Mouse (Mus musculus) adrenal gland, adult 2 months (tissue): Measurements from ENCODE around the gene Kif1b. TPM values are rescaled to one million over a fixed set of nuclear protein-coding genes. Genes with fewer than 3 reads are reported as not detected.
"Not testable (repeated sequence)": the region's sequence is repeated elsewhere in the genome, so short reads cannot be mapped to it uniquely, and the experiment has no call there.

ENCODE experiments used
- DNase-seq: peaks from one replicate; pipeline ENCODE4 v3.0.0; 2021
- polyA plus RNA-seq: library from polyadenylated mRNA; depleted of rRNA; stranded (reverse); fragments of >200 nt; gene quantifications from 2 replicates; pipeline ENCODE4 v1.2.3, GENCODE M21; 2012
- total RNA-seq, 2 experiments: library from RNA; stranded (reverse); gene quantifications; 2 replicates each; pipeline ENCODE4 v1.2.3; 2021

Gene Kif1b
- total and polyA plus RNA-seq, 3 experiments = 61.9 to 165 (median 118) TPM

DNA sequence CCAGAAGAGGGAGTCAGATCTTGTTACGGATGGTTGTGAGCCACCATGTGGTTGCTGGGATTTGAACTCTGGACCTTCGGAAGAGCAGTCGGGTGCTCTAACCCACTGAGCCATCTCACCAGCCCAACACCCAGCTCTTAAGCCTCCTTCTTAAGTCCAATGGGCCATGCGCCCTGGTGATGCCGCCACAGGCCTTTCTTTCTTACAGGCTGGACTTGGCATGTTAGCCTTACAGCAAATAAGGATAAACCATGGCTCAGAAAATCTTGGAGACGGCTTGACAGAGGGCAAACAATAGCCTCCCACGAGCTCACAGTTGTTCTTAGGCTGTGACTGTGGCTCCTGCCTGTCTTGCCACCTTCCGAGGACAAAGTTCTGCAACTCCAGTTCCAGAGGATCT, 137.6 kb downstream of the Kif1b start:
- DNase-seq = not testable (repeated sequence)

DNA sequence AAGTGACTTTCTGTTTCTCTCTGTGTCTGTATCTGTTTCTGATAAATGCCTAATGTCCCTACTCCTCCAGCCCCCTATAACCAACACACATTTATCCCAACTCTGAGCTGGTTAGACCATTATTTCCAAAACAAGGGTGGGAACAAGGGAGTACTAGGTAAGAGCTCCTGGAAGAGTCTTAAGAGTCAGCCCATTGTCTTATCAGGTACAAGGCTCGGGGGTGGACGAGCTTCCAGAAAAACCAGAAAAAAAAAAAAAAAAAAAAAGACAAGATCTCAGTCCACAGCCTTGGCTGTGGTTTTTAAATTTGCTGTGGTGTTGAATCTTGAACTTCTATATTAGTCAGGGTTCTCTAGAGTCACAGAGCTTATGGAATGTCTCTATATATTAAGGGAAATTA, 139.5 kb downstream of the Kif1b start:
- DNase-seq = no peak

GRCm38 (mm10) chr4:149166957-149167611, 140.4 kb downstream of the Kif1b start:
- no peak for DNase-seq

GRCm38 (mm10) chr4:149166215-149166946, 141.1 kb downstream of the Kif1b start, which contains the start of gene Pgd:
Gene Pgd, minus strand, starts transcription at chr4:149166771.
- peak; percentile 98 for DNase-seq

GRCm38 (mm10) chr4:149164150-149164549, 143.3 kb downstream of the Kif1b start:
- DNase-seq = no peak

DNA sequence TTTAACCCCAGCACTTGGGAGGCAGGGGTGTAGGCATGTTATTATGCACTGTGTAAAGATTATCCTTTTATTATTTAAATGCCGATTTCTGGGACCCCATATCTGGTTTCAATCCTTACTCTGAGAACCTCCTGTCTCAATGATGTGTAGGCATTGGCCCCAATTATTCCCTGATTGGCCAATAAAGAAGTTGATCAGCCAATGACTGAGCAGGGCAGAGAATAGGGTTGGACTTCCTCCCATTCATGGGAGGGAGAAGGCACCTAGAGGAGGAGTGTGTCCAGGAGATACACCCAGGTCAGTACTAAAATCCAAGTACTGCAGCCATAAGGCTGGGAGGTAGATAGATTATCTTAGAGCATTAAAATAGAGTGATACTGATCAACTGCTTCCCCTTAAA, 144.3 kb downstream of the Kif1b start:
- no peak for DNase-seq

GRCm38 (mm10) chr4:149161166-149161565, 146.3 kb downstream of the Kif1b start:
- DNase-seq = peak; percentile 66

GRCm38 (mm10) chr4:149159891-149160290, 147.6 kb downstream of the Kif1b start:
- DNase-seq = no peak

DNA sequence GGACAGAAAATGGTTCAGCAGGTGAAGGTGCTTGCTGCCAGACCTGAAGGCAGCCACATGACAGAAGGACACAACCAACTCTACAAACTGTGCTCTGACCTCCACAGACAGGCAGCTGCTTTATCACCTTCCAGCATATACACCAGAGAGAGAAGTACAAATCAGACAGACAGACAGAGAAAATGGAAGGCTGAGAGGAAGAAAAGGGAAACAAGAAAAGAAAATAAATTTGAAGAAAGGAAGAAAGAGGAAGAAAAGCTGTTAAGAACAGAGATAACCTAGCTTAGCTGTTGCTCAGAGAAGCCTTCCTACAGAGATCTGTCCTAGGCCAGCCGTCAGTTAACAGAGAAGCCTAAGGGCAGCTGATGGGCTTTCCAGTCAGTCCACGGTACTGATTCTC, 148.3 kb downstream of the Kif1b start:
- DNase-seq = no peak

DNA sequence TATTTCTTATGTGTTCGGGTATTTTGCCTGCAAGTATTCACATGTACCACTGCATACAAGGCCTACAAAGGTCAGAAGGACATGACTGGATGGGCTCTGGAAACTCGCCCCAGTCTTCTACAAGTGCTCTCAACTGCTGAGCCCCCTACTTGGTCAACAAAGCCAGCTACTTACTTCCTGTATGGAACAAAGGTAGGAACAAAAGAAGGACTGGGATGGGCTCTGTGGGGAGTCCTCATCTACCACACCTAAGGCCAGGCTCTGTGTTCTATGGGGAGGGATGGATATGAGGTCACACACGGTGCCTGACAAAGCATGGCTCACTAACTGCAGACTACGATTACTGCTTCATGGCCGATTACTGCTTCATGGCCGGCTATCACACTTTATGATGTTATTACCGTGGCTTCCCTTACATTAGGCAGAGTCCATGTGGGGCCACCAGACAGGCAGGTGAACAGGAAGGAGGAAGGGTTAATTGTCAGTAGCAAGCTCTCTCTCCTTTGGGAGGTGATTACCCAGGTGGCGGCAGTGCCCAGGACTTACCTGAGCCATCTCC, 150.0 kb downstream of the Kif1b start:
- no peak for DNase-seq

DNA sequence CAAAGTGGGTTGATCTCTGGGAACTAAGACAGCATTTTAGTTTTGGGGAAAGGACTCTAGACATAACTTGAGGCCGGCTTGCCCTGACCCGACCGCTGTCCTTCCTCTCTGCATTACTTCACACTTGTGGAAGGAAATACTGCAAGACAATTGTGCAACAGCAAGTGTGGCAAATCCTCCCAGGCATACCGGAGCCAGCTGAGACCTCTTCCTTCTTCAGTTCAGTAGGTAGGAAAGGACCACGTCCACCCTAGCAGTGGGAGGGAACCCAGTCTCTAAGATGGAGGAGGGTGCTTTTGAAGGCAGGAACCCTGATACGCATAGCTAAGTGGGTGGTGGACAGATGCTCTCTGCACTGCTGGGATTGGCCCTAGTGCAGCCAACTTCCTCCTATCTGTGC, 151.8 kb downstream of the Kif1b start:
- peak; percentile 68 for DNase-seq

DNA sequence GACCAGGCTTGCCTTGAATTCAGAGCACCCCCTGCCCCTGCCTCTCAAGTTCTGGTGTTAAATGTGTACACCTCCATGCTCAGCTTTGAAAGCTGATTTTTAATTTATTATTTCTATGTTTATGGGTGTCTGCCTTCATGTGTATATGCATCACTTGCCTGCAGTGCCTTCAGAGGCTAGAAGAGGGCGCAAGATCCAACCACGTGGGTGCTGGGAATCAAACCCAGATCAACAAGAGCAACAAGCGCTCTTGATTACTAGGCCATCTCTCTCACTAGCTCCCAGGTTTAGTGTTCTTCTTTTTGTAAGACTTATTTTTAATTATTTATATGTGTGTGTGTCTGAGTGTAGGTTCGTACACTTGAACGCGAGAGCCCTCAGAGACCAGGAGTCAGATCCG, 152.6 kb downstream of the Kif1b start:
- DNase-seq = no peak

- DNase-seq = no peak
These were observed 156.8 kb downstream of the Kif1b start for GRCm38 (mm10) chr4:149150721-149151120.

GRCm38 (mm10) chr4:149150256-149150655, 157.2 kb downstream of the Kif1b start:
- DNase-seq = peak; percentile 78

DNA sequence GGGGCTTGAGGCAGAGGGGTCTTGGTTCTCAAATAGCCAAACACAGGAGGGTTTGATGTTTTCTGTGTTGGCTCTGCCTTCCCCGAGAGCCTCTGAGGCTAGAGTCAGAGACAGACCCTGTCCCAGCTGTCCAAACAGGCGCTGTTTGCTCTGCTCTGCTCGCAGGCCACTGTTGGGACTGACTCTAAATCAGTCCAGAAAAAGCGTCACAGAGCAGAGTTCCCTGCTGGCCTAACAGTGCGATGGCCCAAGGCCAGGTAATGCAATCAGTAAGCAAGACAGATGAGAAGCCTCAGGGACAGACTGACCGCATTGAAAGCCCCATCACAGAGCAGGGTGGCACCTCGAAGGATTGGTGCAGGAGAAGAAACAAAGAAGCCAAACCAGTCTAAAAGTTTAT, 157.9 kb downstream of the Kif1b start:
- peak; percentile 88 for DNase-seq

GRCm38 (mm10) chr4:149149196-149149595, 158.3 kb downstream of the Kif1b start:
- DNase-seq = no peak

- DNase-seq = no peak
These were observed 159.4 kb downstream of the Kif1b start for GRCm38 (mm10) chr4:149148084-149148483.

DNA sequence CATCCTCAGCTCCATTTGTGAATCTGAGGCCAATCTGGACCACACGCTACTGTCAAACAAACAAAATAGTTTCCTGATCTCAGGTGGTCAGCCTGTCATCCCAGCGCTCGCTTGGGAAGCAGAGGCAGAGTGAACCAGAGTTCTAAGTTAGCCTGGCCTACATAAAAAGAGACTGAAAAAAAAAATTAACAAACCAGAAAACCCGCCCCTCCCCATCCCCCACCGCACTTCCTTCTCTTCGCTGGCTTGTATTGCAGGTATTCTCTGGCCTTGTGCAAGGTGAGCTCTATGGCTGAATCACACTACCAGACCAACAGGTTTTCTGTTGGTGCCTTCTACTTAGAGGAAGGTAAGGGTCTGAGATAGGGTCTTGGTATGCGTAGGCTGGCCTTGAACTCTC, 160.0 kb downstream of the Kif1b start:
- DNase-seq = no peak

GRCm38 (mm10) chr4:149145151-149145550, 162.3 kb downstream of the Kif1b start:
- no peak for DNase-seq

GRCm38 (mm10) chr4:149144459-149144858, 163.0 kb downstream of the Kif1b start:
- DNase-seq = peak; percentile 85

DNA sequence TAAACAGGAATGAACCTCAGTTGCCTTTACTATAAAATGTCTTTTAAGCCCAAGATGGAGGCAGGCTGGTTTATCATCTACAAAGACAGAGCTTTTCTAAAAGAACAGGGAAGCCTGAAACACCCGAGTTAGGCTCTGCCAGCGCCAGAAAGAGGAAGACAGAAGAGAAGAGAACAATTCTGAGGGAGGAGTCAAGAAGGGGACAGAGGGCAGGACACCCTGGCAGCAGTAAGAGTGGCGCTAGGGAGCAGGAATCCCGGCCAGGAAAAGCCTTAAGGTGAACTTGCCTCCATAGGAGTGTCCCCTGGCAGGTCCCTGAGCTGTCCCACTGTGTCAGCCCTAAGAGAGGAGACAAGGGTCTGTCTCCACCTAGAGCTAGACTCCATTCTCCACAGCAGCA, 163.9 kb downstream of the Kif1b start:
- DNase-seq = no peak

DNA sequence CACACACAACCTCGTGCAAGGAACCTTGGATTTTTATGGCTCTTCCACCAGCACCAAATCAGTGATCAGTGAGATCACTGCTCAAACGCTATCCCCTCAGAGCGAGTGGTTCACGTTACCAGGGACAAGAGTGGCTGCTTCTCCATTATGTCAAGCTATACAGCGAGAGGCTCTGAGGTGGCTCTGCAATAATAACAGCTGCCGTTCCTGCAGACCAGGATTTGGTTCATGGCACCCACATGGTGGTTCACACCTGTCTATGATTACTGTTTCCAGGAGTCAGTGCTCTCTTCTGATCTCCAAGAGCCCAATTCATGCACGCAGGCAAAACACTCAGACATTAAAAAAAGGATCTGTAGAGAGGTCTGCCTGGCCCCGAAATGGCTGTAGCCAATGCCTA, 169.0 kb downstream of the Kif1b start:
- DNase-seq = no peak

- DNase-seq = peak; percentile 90
These were observed 170.3 kb downstream of the Kif1b start, which contains the start of gene Cenps for GRCm38 (mm10) chr4:149136982-149137770. Gene Cenps, minus strand, starts transcription at chr4:149137629.
